Mouse (Mus musculus) left cerebral cortex, postnatal 36 days (tissue): ENCODE data around the gene 1810055G02Rik. TPM values are rescaled to one million over a fixed set of nuclear protein-coding genes. Genes with fewer than 3 reads are reported as not detected.

Source experiments
- DNase-seq, 2 experiments: peaks; one replicate each; pipeline ENCODE4 v3.0.0; 2021 to 2022; ENCODE audit warnings: low spot score in 2 of 2, mixed read lengths in 1 of 2
- intact Hi-C: fragments of 180-260 bp; cut with DNase I; formaldehyde crosslinking; loops from one replicate; pipeline ENCODE4 v1.15.1; 2025
- total RNA-seq, 2 experiments: library from RNA; stranded (reverse); gene quantifications; 2 replicates each; pipeline ENCODE4 v1.2.3; 2021

1810055G02Rik gene
- total RNA-seq, 2 experiments from 2014 or later: 32.7 to 33.5 TPM

DNA sequence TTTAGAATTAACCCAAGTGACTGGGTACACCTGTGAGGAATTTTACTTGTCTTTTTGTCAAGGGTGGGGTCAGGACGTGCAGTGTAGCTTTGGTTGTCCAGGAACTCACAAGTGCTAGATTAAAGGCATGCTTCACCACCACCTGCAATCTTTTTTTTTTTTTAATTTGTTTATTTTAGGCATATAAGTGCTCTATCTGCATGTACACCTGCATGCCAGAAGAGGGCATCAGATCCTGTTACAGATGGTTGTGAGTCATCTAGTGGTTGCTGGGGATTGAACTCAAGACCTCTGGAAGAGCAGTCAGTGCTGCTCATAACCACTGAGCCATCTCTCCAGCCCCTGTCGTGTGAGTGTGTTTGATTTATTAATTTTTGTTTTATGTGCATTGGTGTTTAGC, 20.8 kb downstream of the 1810055G02Rik start:
- intact Hi-C loops: no loop called here
- no peak for DNase-seq

DNA sequence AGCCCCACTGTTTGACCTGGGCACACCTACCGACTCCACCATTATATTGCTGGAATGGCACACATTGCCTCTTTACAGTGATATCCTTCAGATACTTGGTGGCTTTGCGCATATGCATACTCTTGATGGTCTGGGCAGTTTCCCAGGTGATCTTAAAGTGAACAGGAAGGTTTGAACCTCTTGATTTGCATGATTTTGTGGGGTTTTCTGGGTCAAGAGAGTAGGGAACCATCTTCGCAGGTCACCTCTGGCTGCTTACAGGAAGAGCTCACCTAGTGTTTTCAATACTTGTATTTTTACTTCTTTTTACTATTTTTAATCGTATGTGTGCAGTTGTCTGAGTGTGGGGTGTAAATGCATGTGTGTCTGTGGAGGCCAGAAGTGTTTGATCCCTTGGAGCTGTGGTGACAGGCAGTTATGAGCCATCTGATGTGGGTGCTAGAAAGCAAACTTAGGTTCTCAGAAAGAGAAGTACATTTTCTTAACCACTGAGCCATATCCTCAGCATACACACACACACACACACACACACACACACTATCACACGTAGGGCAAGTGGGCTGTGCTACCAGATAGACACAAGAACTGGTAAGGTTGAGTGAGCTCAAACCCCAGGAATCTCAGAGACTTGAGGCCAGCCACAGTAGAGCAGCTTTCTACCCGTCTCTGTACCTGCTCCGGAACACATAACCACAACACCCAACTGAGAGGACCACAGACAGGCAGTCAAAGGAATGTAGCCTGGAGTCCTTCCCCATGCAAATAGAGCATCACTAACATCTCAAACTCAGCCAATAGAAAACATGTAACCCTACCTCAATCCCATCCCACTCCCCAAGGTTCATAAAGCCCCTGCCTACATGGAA, 22.9 kb downstream of the 1810055G02Rik start:
- DNase-seq: no peak
- intact Hi-C loops: no loop called here

GRCm38 (mm10) chr19:3736001-3736400, 27.9 kb downstream of the 1810055G02Rik start:
- intact Hi-C loops: no loop called here
- DNase-seq: no peak

- intact Hi-C loops: no loop called here
- no peak for DNase-seq
Measured at GRCm38 (mm10) chr19:3739650-3740049, 31.6 kb downstream of the 1810055G02Rik start.

- DNase-seq: no peak
- intact Hi-C loops: no loop called here
Measured at GRCm38 (mm10) chr19:3742716-3743115, 34.6 kb downstream of the 1810055G02Rik start.

DNA sequence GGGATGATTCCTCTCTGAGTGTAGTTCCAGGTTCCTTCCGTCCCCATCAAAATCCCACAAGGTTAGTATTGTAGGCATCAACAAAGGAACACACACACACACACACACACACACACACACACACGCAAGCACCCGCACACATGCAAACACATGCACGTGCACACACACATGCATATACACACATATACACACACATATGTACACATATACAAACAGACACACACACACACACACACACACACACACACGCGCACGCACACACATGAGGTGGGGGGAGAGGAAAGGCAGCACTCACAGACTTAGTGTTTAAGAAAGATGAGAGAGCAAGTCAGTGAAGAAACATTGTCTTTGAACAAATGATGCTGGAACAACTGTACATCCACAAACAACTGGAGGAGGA, 35.3 kb downstream of the 1810055G02Rik start:
- intact Hi-C loops: no loop called here
- no peak for DNase-seq

DNA sequence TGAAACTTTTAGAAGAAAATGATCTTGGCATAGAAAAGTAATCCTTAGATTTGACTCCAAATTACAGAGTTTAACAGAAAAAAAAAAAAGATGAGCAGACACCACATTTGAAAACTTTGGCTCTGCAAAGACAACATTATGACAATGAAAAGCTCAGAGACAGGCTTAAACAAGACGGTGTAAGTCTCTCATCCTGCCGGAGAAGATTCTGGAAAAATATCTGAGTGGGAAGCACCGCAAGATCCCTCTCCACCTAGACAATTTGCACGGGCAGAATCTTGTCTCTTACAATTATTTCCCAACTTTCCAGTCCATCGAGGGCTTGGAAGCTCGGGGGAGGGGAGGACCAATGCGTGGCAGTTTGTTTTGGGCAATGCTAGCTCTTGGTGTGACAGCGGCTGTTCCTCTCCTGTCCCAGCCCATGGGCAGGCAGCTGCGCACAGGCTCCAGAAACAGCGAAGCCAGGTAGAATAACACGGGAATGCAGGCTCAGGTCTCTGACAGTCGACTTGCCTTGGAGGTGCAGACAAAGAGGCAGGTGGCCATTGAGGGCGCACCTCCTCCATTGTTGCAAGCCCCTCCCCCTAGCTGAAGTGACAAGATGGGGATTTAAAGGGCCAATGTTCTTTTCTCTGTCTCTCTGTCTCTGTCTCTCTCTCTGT, 35.9 kb downstream of the 1810055G02Rik start:
- DNase-seq: peak; percentile 53 to 68
- intact Hi-C loops: no loop called here

DNA sequence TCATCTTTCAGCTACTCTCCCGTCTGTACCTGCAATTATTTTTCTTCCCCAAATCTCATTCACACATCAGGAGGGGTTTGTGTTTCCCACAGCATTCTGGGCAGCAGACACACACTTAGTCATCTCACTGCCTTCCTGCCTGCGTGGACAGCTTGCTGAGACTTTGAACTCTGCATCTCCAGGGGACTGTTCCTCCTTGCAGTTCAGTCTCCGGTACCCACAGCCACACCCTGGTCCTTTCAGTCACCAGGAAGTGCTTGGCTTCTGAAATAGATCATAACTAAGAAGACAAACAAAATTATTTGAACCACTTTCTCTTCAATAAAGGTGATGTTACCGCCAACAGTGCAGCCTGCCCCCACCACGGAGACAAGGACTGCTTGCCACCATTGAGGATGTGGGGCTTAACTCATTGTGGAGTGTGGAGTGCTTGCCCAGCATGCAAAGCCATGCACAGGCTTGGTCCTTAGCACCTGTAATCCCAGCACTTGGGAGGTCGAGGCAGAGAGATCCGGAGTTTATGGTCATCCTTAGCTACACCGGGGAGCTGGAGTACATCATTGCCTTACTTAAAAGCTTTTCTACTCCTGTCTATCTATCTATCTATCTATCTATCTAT, 44.6 kb downstream of the 1810055G02Rik start:
- intact Hi-C loops: no loop called here
- no peak for DNase-seq

- intact Hi-C loops: no loop called here
- no peak for DNase-seq
Measured at GRCm38 (mm10) chr19:3753240-3753633, 45.1 kb downstream of the 1810055G02Rik start.

GRCm38 (mm10) chr19:3753738-3754137, 45.6 kb downstream of the 1810055G02Rik start:
- intact Hi-C loops: no loop called here
- DNase-seq: no peak

DNA sequence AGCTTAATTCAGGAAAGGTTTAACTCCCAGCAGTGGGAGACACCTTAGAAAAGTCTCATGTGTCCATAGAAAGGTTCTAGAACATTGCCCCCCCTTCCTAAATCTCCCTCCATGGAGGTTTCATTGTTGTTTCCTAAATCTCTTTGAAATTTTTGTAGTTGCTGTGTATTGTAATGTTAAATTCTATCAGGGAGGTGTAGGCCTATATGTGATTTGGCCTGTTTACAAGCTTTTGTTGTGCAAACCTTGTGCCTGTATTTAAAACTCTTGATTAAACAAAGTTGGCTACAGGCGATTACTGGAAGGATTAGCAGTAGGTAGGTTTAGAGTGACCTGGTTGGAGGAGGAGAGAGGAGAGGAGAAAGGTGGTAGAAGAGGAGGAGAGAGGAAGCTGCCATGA, 49.8 kb downstream of the 1810055G02Rik start:
- no peak for DNase-seq
- intact Hi-C loops: no loop called here

GRCm38 (mm10) chr19:3765221-3765820, 57.2 kb downstream of the 1810055G02Rik start:
- no peak for DNase-seq
- intact Hi-C loops: loop anchor here (5.0 kb wide), 3 partner anchors 43 to 87 kb away; partner anchors contain the start of genes 1810055G02Rik and Chka

DNA sequence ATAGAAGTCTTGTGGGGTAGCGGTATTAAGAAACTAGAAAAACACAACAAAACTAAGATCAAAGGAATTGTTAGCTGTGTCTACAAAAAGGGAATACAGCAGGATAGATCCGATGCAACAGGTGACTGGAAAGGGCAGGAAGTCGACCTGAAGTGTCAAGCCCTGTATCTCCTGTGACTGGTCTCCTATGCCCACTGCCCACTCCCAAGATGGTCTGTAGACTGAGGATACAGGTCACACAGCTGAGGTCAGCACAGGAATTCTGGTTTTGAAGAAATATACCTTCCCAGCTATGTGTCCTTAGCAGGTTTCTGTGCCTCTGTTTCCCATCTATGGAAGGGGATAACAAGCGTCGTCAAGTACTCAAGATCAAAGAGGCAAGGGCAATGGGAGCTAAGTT, 58.3 kb downstream of the 1810055G02Rik start:
- no peak for DNase-seq
- intact Hi-C loops: loop anchor here (2.0 to 5.0 kb wide), 4 partner anchors 44 to 146 kb away; partner anchors contain the start of genes 1810055G02Rik, Chka and Ndufs8

- intact Hi-C loops: loop anchor here (2.0 to 5.0 kb wide), 4 partner anchors 45 to 145 kb away; partner anchors contain the start of genes 1810055G02Rik, Chka and Ndufs8
Measured at GRCm38 (mm10) chr19:3767276-3767780, 59.2 kb downstream of the 1810055G02Rik start, which contains the start of gene Kmt5b. TSS of gene Kmt5b (plus strand) at chr19:3767421.

More at GRCm38 (mm10) chr19:3767276-3767780, 59.2 kb downstream of the 1810055G02Rik start, which contains the start of gene Kmt5b:
- peak; percentile 69 to 74 for DNase-seq

Other genes starting within 250 kb of the 1810055G02Rik start
- gene Ppp6r3, start 132.5 kb upstream of the 1810055G02Rik start, total RNA-seq: 10 to 100 TPM; 73.8 to 81.5 TPM
- gene Lrp5, start 21.7 kb upstream of the 1810055G02Rik start, total RNA-seq: 1 to 10 TPM; 9.1 to 9.2 TPM
- 10 to 100 TPM; 44.1 to 63.0 TPM for gene Kmt5b, start 59.1 kb downstream of the 1810055G02Rik start, total RNA-seq
- 100 to 1,000 TPM in 1 of 2 experiments, 10 to 100 TPM in 1; 66.7 to 108 TPM for gene Chka, start 143.5 kb downstream of the 1810055G02Rik start, total RNA-seq
- 10 to 100 TPM; 15.7 to 19.6 TPM for gene Tcirg1, start 198.8 kb downstream of the 1810055G02Rik start, total RNA-seq
- 100 to 1,000 TPM; 137 to 152 TPM for gene Ndufs8, start 204.5 kb downstream of the 1810055G02Rik start, total RNA-seq
- 1 to 10 TPM; 2.6 to 3.8 TPM for gene Aldh3b1, start 221.5 kb downstream of the 1810055G02Rik start, total RNA-seq
- gene Unc93b1, start 226.9 kb downstream of the 1810055G02Rik start, total RNA-seq: 10 to 100 TPM; 16.2 to 16.5 TPM